Mouse (Mus musculus) cerebellum, adult (tissue): ENCODE measurements around the gene Atg9b.

Experiments
- ATAC-seq: cut with Nextera tagmentation; 2 replicates; pipeline ENCODE4 v1.9.2; 2017; ENCODE audit warnings: mild to moderate bottlenecking, moderate library complexity, mixed read lengths; ENCODE audit not compliant: insufficient number of reproducible peaks, low FRiP score, low TSS enrichment

Gene Atg9b

GRCm38 (mm10) chr5:24383026-24383859 lies 8.7 kb downstream of the Atg9b start:
- peak; percentile 87 for ATAC-seq

GRCm38 (mm10) chr5:24381988-24382387 lies 10.0 kb downstream of the Atg9b start:
- ATAC-seq = no peak

- no peak for ATAC-seq
Observed at GRCm38 (mm10) chr5:24381486-24381885, 10.5 kb downstream of the Atg9b start.

- ATAC-seq = no peak
Observed at GRCm38 (mm10) chr5:24380499-24380898, 11.4 kb downstream of the Atg9b start.

GRCm38 (mm10) chr5:24379501-24379900 lies 12.4 kb downstream of the Atg9b start:
- ATAC-seq = no peak

- ATAC-seq = no peak
Observed at GRCm38 (mm10) chr5:24378700-24379099, 13.2 kb downstream of the Atg9b start.

GRCm38 (mm10) chr5:24374666-24375328 lies 17.1 kb downstream of the Atg9b start:
- no peak for ATAC-seq

- ATAC-seq = no peak
Observed at GRCm38 (mm10) chr5:24374216-24374615, 17.7 kb downstream of the Atg9b start.

- ATAC-seq = no peak
Observed at GRCm38 (mm10) chr5:24373807-24374206, 18.1 kb downstream of the Atg9b start.

GRCm38 (mm10) chr5:24369767-24370166 lies 22.2 kb downstream of the Atg9b start:
- no peak for ATAC-seq

GRCm38 (mm10) chr5:24366426-24366825 lies 25.5 kb downstream of the Atg9b start:
- ATAC-seq = no peak

GRCm38 (mm10) chr5:24365528-24365927 lies 26.4 kb downstream of the Atg9b start:
- ATAC-seq = no peak

GRCm38 (mm10) chr5:24364963-24365362 lies 27.0 kb downstream of the Atg9b start:
- ATAC-seq = no peak

- ATAC-seq = no peak
Observed at GRCm38 (mm10) chr5:24364508-24364907, 27.4 kb downstream of the Atg9b start, which contains the start of gene Nos3. TSS of gene Nos3 (plus strand) at chr5:24364810.

- no peak for ATAC-seq
Observed at GRCm38 (mm10) chr5:24364061-24364460, 27.9 kb downstream of the Atg9b start.

- no peak for ATAC-seq
Observed at GRCm38 (mm10) chr5:24363467-24363866, 28.5 kb downstream of the Atg9b start.

- ATAC-seq = peak; percentile 69
Observed at GRCm38 (mm10) chr5:24360792-24361454, 31.0 kb downstream of the Atg9b start.

GRCm38 (mm10) chr5:24357461-24357860 lies 34.5 kb downstream of the Atg9b start:
- no peak for ATAC-seq

- ATAC-seq = no peak
Observed at GRCm38 (mm10) chr5:24356764-24357163, 35.2 kb downstream of the Atg9b start.

- no peak for ATAC-seq
Observed at GRCm38 (mm10) chr5:24353327-24353726, 38.6 kb downstream of the Atg9b start.

GRCm38 (mm10) chr5:24352251-24352859 lies 39.6 kb downstream of the Atg9b start:
- 0 out of 2 replicates have a peak, but pooled peaks have one; percentile 3 for ATAC-seq
